Mouse (Mus musculus) heart, postnatal 25 days (tissue): ENCODE data around the gene Pdlim5. TPM values are rescaled to one million over a fixed set of nuclear protein-coding genes. Genes with fewer than 3 reads are reported as not detected.
A peak's percentile ranks its signal among the peaks of the same experiment; 100 is the strongest.

Source experiments
- DNase-seq: peaks from one replicate; pipeline ENCODE4 v3.0.0; 2022; ENCODE audit warnings: low spot score
- intact Hi-C: fragments of 180-260 bp; cut with DNase I; formaldehyde crosslinking; loops from one replicate; pipeline ENCODE4 v1.15.1; 2025
- total RNA-seq, 2 experiments: library from RNA; stranded (reverse); gene quantifications; 2 replicates each; pipeline ENCODE4 v1.2.3; 2021

Pdlim5 gene
- total RNA-seq, 2 experiments from 2014 or later, result 808 to 915 TPM

- intact Hi-C loops, result no loop called here
- no peak for DNase-seq
These were observed 17.9 kb upstream of the Pdlim5 start for GRCm38 (mm10) chr3:142413345-142413885.

GRCm38 (mm10) chr3:142410930-142411329 lies 15.4 kb upstream of the Pdlim5 start:
- intact Hi-C loops, result no loop called here
- no peak for DNase-seq

DNA sequence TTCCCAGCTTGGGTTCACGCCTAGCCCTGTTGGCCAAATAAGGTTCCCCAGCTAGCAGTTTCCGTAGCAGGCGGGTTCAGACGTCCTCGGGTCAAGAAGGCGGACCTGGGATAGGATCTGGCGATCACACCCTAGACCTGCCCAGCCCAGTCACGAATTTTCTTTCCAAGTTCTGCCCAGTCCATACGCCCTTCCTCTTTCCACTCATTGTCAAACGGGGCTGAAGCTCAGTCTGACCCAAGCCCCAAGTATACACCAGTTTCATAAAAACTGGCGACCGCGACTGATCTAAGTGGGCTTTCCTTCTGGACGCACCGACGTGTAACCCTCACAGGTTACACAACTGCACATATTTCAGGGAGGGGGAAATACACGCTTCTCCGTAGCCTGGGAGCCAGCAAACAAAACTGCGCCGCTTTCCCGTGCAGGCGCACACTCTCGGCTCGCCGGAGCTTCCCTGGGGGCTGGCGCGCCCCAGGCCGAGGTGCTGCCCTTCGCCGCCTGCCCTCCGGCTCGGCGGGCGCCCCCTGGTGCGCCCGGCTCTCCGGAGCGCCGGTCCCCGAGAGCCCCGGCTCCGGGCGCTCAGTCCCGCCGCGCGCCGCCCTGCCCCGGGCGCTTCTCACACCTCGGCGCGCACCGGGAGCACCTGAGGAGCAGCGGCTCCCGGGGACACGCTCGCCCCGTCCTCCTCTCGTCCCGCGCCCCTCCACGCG lies 544 bp downstream of the Pdlim5 start:
- peak; percentile 85 for DNase-seq
- intact Hi-C loops, result loop anchor here (1.0 to 5.0 kb wide), 3 partner anchors 43 to 100 kb away; no protein-coding TSS in a partner anchor

GRCm38 (mm10) chr3:142394000-142394411 lies 1.5 kb downstream of the Pdlim5 start:
- intact Hi-C loops, result loop anchor here (2.0 to 5.0 kb wide), 2 partner anchors 42 to 99 kb away; no protein-coding TSS in a partner anchor
- no peak for DNase-seq

- intact Hi-C loops, result loop anchor here (5.0 kb wide), 1 partner anchor 39 kb away; no protein-coding TSS in a partner anchor
- DNase-seq, result no peak
These were observed 4.0 kb downstream of the Pdlim5 start for GRCm38 (mm10) chr3:142391531-142391930.

- intact Hi-C loops, result loop anchor here (5.0 kb wide), 1 partner anchor 38 kb away; no protein-coding TSS in a partner anchor
These were observed 5.2 kb downstream of the Pdlim5 start for GRCm38 (mm10) chr3:142390288-142390687.

GRCm38 (mm10) chr3:142388189-142388588 lies 7.3 kb downstream of the Pdlim5 start:
- intact Hi-C loops, result no loop called here
- DNase-seq, result no peak

More at GRCm38 (mm10) chr3:142390288-142390687, 5.2 kb downstream of the Pdlim5 start:
- no peak for DNase-seq

GRCm38 (mm10) chr3:142386505-142386904 lies 9.0 kb downstream of the Pdlim5 start:
- intact Hi-C loops, result no loop called here
- DNase-seq, result no peak

DNA sequence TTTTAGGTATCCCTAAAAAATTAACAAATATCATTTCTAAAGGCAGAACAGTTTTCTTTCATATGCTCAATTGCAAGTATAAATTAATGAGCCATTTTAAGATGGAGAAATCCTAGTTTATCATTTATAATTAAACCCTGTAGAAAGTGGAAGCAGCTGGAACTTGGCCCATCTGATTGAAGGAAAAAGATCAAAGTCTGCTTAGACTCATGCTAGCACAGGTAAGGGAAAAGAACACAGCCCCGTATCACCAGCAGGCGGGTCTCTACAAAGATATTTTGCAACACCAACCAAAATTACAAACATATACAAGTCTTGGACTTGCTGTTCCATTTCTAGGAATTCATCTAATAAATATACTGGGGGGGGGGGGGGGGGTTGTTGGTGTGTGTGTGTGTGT lies 9.8 kb downstream of the Pdlim5 start:
- intact Hi-C loops, result no loop called here
- DNase-seq, result no peak

GRCm38 (mm10) chr3:142376638-142377037 lies 18.9 kb downstream of the Pdlim5 start:
- intact Hi-C loops, result no loop called here
- no peak for DNase-seq

DNA sequence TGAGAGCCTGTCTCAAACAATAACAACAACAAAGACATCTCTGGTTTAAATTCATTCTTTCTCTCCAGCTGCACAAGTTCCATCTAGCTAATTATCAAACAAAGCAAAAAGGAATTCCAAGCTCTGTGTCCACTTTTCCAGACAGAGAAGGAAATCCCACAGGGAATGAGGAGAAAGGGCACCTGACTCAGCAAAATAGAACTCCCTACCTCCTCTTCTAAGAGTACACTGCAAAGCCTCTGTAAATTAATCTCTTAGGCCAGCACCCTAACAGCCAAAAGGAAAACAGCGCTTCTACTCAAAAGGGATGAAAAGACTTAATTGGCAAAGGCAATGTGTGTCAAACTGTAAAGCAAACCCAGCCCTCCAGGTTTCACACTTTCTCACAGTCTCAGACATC lies 20.4 kb downstream of the Pdlim5 start:
- intact Hi-C loops, result no loop called here
- no peak for DNase-seq

GRCm38 (mm10) chr3:142372465-142373147 lies 22.9 kb downstream of the Pdlim5 start:
- intact Hi-C loops, result no loop called here
- no peak for DNase-seq

DNA sequence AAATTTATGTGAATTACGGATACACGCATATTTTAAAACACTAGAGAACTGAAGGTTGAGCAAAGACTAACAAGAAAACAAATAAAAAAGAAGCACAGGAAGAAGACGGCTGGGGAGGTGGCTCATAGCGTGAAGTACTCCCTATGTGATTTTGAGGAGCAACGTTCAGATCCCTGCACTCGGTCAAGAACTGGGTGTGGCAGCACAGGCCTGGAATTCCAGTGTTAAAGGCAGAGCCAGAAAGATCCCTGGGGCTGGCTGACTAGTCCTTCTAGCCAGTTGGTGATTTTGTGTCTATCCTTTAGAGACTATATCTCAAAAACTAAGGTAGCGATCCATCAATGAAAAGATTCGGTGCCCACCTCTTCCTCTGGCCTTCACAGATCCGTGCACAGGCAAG lies 27.1 kb downstream of the Pdlim5 start:
- no peak for DNase-seq
- intact Hi-C loops, result loop anchor here (10.0 kb wide), 1 partner anchor 1976 kb away; no protein-coding TSS in a partner anchor

DNA sequence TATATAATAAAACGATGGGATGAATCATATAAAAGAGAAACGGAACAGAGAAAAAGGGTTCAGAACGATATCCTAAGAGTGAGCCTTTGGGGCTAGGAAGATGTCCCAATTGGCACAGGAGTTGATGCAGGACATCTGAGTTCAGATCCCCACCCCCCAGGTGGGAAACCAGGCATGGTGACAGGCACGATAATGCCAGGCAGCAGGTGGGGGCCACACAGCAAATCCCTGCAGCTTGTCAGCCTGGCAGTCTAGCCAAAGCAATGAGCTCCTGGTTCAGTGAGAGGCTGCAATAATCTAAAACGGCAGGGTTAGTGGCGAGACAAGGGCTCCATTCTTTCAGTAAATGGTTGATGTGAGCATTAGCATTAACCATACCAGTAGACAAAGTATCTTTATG lies 33.4 kb downstream of the Pdlim5 start:
- intact Hi-C loops, result loop anchor here (10.0 kb wide), 1 partner anchor 1983 kb away; no protein-coding TSS in a partner anchor

DNA sequence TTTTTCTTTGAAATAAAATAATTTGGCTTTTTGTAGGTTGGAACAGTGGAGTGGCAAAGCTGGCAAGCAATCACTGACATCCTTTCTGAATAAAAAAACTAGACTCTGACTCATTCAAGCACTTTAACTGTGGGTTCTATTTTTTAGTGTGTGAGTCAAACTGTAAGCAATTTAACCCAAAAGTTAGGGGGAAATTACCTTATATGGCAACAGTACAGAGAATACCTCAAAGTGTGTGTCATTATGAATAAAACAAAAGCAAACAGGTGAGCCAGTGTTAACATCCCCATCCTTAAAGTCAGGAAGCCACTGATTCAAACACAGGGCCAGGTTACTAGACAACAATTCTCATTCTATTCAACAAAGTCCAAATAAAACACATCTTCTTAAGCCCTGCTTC lies 36.5 kb downstream of the Pdlim5 start:
- DNase-seq, result no peak
- intact Hi-C loops, result no loop called here

More for the DNA sequence above, 33.4 kb downstream of the Pdlim5 start:
- DNase-seq, result no peak

- DNase-seq, result no peak
- intact Hi-C loops, result no loop called here
These were observed 38.8 kb downstream of the Pdlim5 start for GRCm38 (mm10) chr3:142356661-142357060.

GRCm38 (mm10) chr3:142353218-142353617 lies 42.3 kb downstream of the Pdlim5 start:
- intact Hi-C loops, result loop anchor here (5.0 kb wide), 1 partner anchor 39 kb away; no protein-coding TSS in a partner anchor
- no peak for DNase-seq

- DNase-seq, result no peak
These were observed 45.0 kb downstream of the Pdlim5 start for GRCm38 (mm10) chr3:142350513-142350912.

DNA sequence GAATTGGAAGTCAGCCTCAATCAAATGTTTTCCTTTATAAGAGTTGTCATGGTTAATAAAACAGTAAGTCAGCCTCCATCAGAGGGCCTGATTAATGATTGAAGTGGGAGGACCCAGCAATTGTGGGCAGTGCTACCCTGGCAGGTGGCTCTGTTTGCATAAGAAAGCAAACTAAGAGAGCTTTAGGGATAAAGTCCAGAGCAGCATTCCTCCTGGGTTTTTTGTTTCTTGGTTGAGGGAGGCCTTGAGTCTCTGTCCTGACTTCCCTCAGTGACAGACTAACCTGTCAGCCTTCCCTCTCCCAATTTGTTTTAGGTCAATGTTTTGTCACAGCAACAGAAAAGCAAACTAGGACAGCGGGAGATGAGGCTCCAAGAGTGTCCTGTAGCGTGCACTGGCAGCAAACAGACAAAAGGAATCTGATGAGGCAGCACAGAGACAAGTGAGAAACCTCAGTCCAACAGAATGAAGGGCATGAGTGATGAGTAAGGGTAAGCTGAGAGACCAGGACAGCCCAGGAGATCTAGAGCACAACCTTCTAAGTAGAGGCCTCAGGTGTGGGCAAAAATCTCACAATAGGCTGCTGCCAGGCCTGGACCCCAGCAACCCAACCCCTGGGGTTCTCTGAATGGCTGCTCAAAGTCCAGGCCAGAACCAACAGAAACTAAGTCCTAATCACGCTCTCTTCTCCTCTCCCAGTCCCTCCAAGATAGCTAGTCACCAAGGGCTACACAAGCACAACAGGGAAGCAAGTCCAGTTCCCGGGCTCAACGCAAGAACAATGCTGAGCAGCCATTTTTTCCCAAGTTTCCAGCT lies 46.5 kb downstream of the Pdlim5 start:
- intact Hi-C loops, result loop anchor here (5.0 kb wide), 1 partner anchor 37 kb away; no protein-coding TSS in a partner anchor
- DNase-seq, result no peak

More at GRCm38 (mm10) chr3:142350513-142350912, 45.0 kb downstream of the Pdlim5 start:
- intact Hi-C loops, result loop anchor here (5.0 kb wide), 1 partner anchor 42 kb away; no protein-coding TSS in a partner anchor
